In genomic region chr17:24848600-24849031, GRCm38 (mm10) we compare ENCODE assay signal across 8 mouse cellular contexts. TPM values are rescaled to one million over a fixed set of nuclear protein-coding genes. Genes with fewer than 3 reads are reported as not detected.
DNase-seq lines count a peak whose midpoint lies in the region; ATAC-seq and TF ChIP-seq lines count a peak whose summit lies in the region.

No protein-coding gene starts in this region.

- no peak for ATAC-seq in lung, embryonic 16.5 days (ENCODE audit: low read depth)
- ATAC-seq in heart, embryonic 16.5 days (replicated peaks; ENCODE audit: extremely low read depth, insufficient read depth, low FRiP score): no peak
- ATAC-seq in stomach, embryonic 15.5 days (ENCODE audit: insufficient read depth, low FRiP score, low read depth): no peak

- peaks cover 5% of the 10 kb centered on the region for H3K27me3 ChIP-seq in lung, embryonic 16.5 days (ENCODE audit: control insufficient read depth, insufficient read depth, low read depth, low read length)
- no peaks in the 10 kb centered on the region; the same call in 1 of the 2 replicates for H3K27me3 ChIP-seq in heart, embryonic 16.5 days (ENCODE audit: control insufficient read depth, insufficient read depth, low read length)
- no peaks in the 10 kb centered on the region for H3K27me3 ChIP-seq in stomach, embryonic 15.5 days (replicated peaks)

- DNase-seq in lung, adult 2 months: no peak
- peak; percentile 77 for DNase-seq in liver
- no peak for DNase-seq in right cerebral cortex, postnatal 25 days
- no peak for DNase-seq in left cerebral cortex, adult 9 months (ENCODE audit: low spot score in 2 of 2)
- DNase-seq in layer of hippocampus, adult 9-11 months: no peak

- no peak overlapping the region for H3K9ac ChIP-seq in lung, embryonic 16.5 days (ENCODE audit: low read length)
- peak overlapping the region; percentile 83 for H3K9ac ChIP-seq in heart, embryonic 16.5 days (ENCODE audit: low read length)
- H3K9ac ChIP-seq in stomach, embryonic 15.5 days: no peak overlapping the region

- no peak overlapping the region for H3K27ac ChIP-seq in lung, embryonic 16.5 days (ENCODE audit: low read length)
- peak overlapping the region; percentile 72 for H3K27ac ChIP-seq in heart, embryonic 16.5 days (ENCODE audit: low read length)
- peak overlapping the region; percentile 55; the same call in 1 of the 2 replicates for H3K27ac ChIP-seq in stomach, embryonic 15.5 days

- H3K36me3 ChIP-seq in lung, embryonic 16.5 days (ENCODE audit: control insufficient read depth, insufficient read depth, low read length): peaks cover 4% of the 10 kb centered on the region; the same call in 1 of the 2 replicates
- peaks cover 5% of the 10 kb centered on the region; the same call in 1 of the 2 replicates for H3K36me3 ChIP-seq in heart, embryonic 16.5 days (ENCODE audit: control insufficient read depth, insufficient read depth)
- H3K36me3 ChIP-seq in stomach, embryonic 15.5 days: no peaks in the 10 kb centered on the region

- no peaks in the 10 kb centered on the region for H3K9me3 ChIP-seq in lung, embryonic 16.5 days (ENCODE audit: control insufficient read depth, low read length)
- H3K9me3 ChIP-seq in heart, embryonic 16.5 days (replicated peaks; ENCODE audit: control insufficient read depth, low read length): no peaks in the 10 kb centered on the region
- no peaks in the 10 kb centered on the region for H3K9me3 ChIP-seq in stomach, embryonic 15.5 days

- no peak for TF ChIP-seq POLR2A in lung, adult 2 months (IDR thresholded peaks at IDR 0.05; ENCODE audit: borderline replicate concordance, extremely low read depth, low read depth, low read length)

- peak overlapping the region; percentile 46 for H3K4me2 ChIP-seq in lung, embryonic 16.5 days (ENCODE audit: low read depth, low read length)
- H3K4me2 ChIP-seq in heart, embryonic 16.5 days (ENCODE audit: low read depth, low read length): peak overlapping the region; percentile 84
- H3K4me2 ChIP-seq in stomach, embryonic 15.5 days: peak overlapping the region; percentile 96

- TF ChIP-seq CTCF in lung, adult 2 months (IDR thresholded peaks at IDR 0.05; ENCODE audit: insufficient read depth, low read length): no peak

- H3K4me3 ChIP-seq in lung, embryonic 16.5 days (ENCODE audit: low read length): peak overlapping the region; percentile 0; the same call in 1 of the 2 replicates
- H3K4me3 ChIP-seq in lung, adult 2 months (replicated peaks; ENCODE audit: extremely low read depth, low read depth, low read length): no peak overlapping the region
- H3K4me3 ChIP-seq in heart, embryonic 16.5 days (ENCODE audit: low read length): peak overlapping the region; percentile 46
- H3K4me3 ChIP-seq in stomach, embryonic 15.5 days (replicated peaks): peak overlapping the region; percentile 22

- peaks cover 12% of the 10 kb centered on the region for H3K4me1 ChIP-seq in lung, embryonic 16.5 days (replicated peaks; ENCODE audit: control insufficient read depth, insufficient read depth, low read length)
- peaks cover 2% of the 10 kb centered on the region; the same call in 1 of the 2 replicates for H3K4me1 ChIP-seq in lung, adult 2 months (ENCODE audit: control insufficient read depth, insufficient read depth, low read length)
- peaks cover 20% of the 10 kb centered on the region for H3K4me1 ChIP-seq in heart, embryonic 16.5 days (ENCODE audit: control insufficient read depth, insufficient read depth, low read length)
- H3K4me1 ChIP-seq in stomach, embryonic 15.5 days: peaks cover 10% of the 10 kb centered on the region

RNA-seq across cellular contexts. Expression of gene Fahd1, which starts 1.5 kb away (rescaled TPM):
- 16.7 and 17.6 TPM in 2 replicates for polyA plus RNA-seq in lung, embryonic 16.5 days (2015; fragmentation: Nextera tagmentation; extraction: Ambion mirVana)
- 6.4 and 7.8 TPM in 2 replicates for polyA plus RNA-seq in lung, adult 2 months (2012; rRNA removed)
- polyA plus RNA-seq in heart, embryonic 16.5 days (2015; fragmentation: Nextera tagmentation; extraction: Ambion mirVana): 50.2 and 59.9 TPM in 2 replicates
- 34.5 and 35.4 TPM in 2 replicates for polyA plus RNA-seq in stomach, embryonic 15.5 days (2015; fragmentation: Nextera tagmentation; extraction: Ambion mirVana)

RNA-seq across cellular contexts. Expression of gene Hagh, which starts 8.7 kb away (rescaled TPM):
- 32.6 and 39.1 TPM in 2 replicates for polyA plus RNA-seq in lung, embryonic 16.5 days (2015; fragmentation: Nextera tagmentation; extraction: Ambion mirVana)
- polyA plus RNA-seq in lung, adult 2 months (2012; rRNA removed): 56.1 and 83.4 TPM in 2 replicates
- polyA plus RNA-seq in heart, embryonic 16.5 days (2015; fragmentation: Nextera tagmentation; extraction: Ambion mirVana): 69.1 and 71.8 TPM in 2 replicates
- 49.1 and 49.3 TPM in 2 replicates for polyA plus RNA-seq in stomach, embryonic 15.5 days (2015; fragmentation: Nextera tagmentation; extraction: Ambion mirVana)

RNA-seq across cellular contexts. Expression of gene Igfals, which starts 17.2 kb away (rescaled TPM):
- polyA plus RNA-seq in lung, embryonic 16.5 days (2015; fragmentation: Nextera tagmentation; extraction: Ambion mirVana): 1.2 and 1.9 TPM in 2 replicates
- 3.0 and 3.9 TPM in 2 replicates for polyA plus RNA-seq in lung, adult 2 months (2012; rRNA removed)
- 0.40 and 0.70 TPM in 2 replicates for polyA plus RNA-seq in heart, embryonic 16.5 days (2015; fragmentation: Nextera tagmentation; extraction: Ambion mirVana)
- polyA plus RNA-seq in stomach, embryonic 15.5 days (2015; fragmentation: Nextera tagmentation; extraction: Ambion mirVana): 3.9 and 4.0 TPM in 2 replicates

RNA-seq across cellular contexts. Expression of gene Nubp2, which starts 37.5 kb away (rescaled TPM):
- 48.5 and 55.0 TPM in 2 replicates for polyA plus RNA-seq in lung, embryonic 16.5 days (2015; fragmentation: Nextera tagmentation; extraction: Ambion mirVana)
- 23.6 and 36.7 TPM in 2 replicates for polyA plus RNA-seq in lung, adult 2 months (2012; rRNA removed)
- polyA plus RNA-seq in heart, embryonic 16.5 days (2015; fragmentation: Nextera tagmentation; extraction: Ambion mirVana): 37.9 and 38.3 TPM in 2 replicates
- 49.0 and 49.6 TPM in 2 replicates for polyA plus RNA-seq in stomach, embryonic 15.5 days (2015; fragmentation: Nextera tagmentation; extraction: Ambion mirVana)

RNA-seq across cellular contexts. Expression of gene Spsb3, which starts 37.8 kb away (rescaled TPM):
- 41.1 and 43.3 TPM in 2 replicates for polyA plus RNA-seq in lung, embryonic 16.5 days (2015; fragmentation: Nextera tagmentation; extraction: Ambion mirVana)
- 76.4 and 85.4 TPM in 2 replicates for polyA plus RNA-seq in lung, adult 2 months (2012; rRNA removed)
- 33.7 and 34.0 TPM in 2 replicates for polyA plus RNA-seq in heart, embryonic 16.5 days (2015; fragmentation: Nextera tagmentation; extraction: Ambion mirVana)
- 32.1 and 32.5 TPM in 2 replicates for polyA plus RNA-seq in stomach, embryonic 15.5 days (2015; fragmentation: Nextera tagmentation; extraction: Ambion mirVana)

Comparison
In these comparisons a context has a peak if more than half of its experiments do, and no peak if none do; other contexts are left out.
1. H3K4me2 ChIP-seq: peak in every context shown above with its lines; median percentile 96 in stomach, embryonic 15.5 days; 84 in heart, embryonic 16.5 days; 46 in lung, embryonic 16.5 days.